In the genomic region with DNA sequence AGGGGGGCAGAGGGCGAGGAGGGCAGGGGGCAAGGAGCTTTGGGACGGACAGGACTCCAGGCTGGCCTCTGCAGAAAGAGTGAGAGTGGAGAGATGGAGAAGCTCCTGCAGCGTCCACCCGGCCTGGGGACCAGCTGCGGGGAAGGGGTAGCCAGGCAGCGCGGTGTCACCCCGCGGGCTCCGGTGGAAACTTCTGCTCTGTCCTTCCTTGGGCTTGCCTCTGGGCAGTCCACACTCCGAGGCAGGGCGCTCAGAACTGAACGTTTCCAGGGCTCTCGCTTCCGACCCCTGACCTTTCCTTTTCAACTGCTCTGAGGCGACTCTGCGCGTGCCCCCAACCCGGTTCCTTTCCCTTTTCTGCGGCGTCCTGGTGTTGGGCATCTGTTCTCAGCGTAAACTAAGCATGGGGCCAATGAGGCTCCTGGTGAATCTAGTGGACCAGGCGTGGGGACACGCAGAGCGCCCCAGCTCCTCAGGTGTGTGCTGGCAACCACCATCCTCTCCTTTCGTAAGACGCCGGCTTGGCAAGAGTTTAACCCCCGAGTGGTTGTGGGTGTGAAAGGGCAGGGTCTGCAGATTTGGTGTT, we compare ENCODE assay signal across 7 mouse cellular contexts. TPM values are rescaled to one million over a fixed set of nuclear protein-coding genes. Genes with fewer than 3 reads are reported as not detected.
DNase-seq lines count a peak whose midpoint lies in the region; ATAC-seq and TF ChIP-seq lines count a peak whose summit lies in the region.

No protein-coding gene starts in this region.

- peak overlapping the region; percentile 82 for H3K4me2 ChIP-seq in heart, postnatal 0 days (ENCODE audit: low read depth, low read length)
- peak overlapping the region; percentile 93 for H3K4me2 ChIP-seq in limb, embryonic 14.5 days (replicated peaks; ENCODE audit: low read depth, low read length, severe bottlenecking)
- peak overlapping the region; percentile 62 for H3K4me2 ChIP-seq in midbrain, embryonic 16.5 days (ENCODE audit: low read length)

- DNase-seq in adrenal gland, adult (ENCODE audit: inconsistent age in 2 of 2, low spot score in 1 of 2) = peak; percentile 33 to 69
- peak; percentile 58 for DNase-seq in embryo, embryonic 9.5 days (ENCODE audit: extremely low spot score)
- no peak for DNase-seq in heart, postnatal 0 days (ENCODE audit: low spot score)
- DNase-seq in limb, embryonic 14.5 days (ENCODE audit: low spot score) = no peak
- DNase-seq in layer of hippocampus, adult 8-10 months (ENCODE audit: low spot score in 2 of 2) = no peak

- H3K9ac ChIP-seq in heart, postnatal 0 days (replicated peaks; ENCODE audit: low read depth, low read length) = peak overlapping the region; percentile 37
- peak overlapping the region; percentile 57 for H3K9ac ChIP-seq in limb, embryonic 14.5 days (ENCODE audit: low read depth, low read length, severe bottlenecking)
- H3K9ac ChIP-seq in midbrain, embryonic 16.5 days (ENCODE audit: low read depth, low read length) = peak overlapping the region; percentile 20; the same call in 1 of the 2 replicates

- 2% methylated on average over 23 of the region's 29 CpGs for WGBS in heart, postnatal 0 days
- WGBS in limb, embryonic 14.5 days = 1% methylated on average over 22 of the region's 29 CpGs
- WGBS in midbrain, embryonic 16.5 days = 2% methylated on average over 26 of the region's 29 CpGs

- H3K4me1 ChIP-seq in E14TG2a.4 (replicated peaks; ENCODE audit: low read depth, low read length) = peaks cover 37% of the 10 kb centered on the region
- no peaks in the 10 kb centered on the region for H3K4me1 ChIP-seq in heart, postnatal 0 days (ENCODE audit: control insufficient read depth, insufficient read depth)
- H3K4me1 ChIP-seq in limb, embryonic 14.5 days (ENCODE audit: control insufficient read depth, insufficient read depth, low read length) = 0 out of 2 replicates have a peak, but pooled peaks cover 11% of the 10 kb centered on the region
- H3K4me1 ChIP-seq in midbrain, embryonic 16.5 days (ENCODE audit: control insufficient read depth, insufficient read depth, low read length) = peaks cover 12% of the 10 kb centered on the region

- peaks cover 34% of the 10 kb centered on the region for H3K36me3 ChIP-seq in E14TG2a.4 (ENCODE audit: insufficient read depth, low read length)
- peaks cover 30% of the 10 kb centered on the region for H3K36me3 ChIP-seq in heart, postnatal 0 days (replicated peaks; ENCODE audit: control insufficient read depth, insufficient read depth, low read length)
- peaks cover 26% of the 10 kb centered on the region for H3K36me3 ChIP-seq in limb, embryonic 14.5 days (ENCODE audit: control insufficient read depth, insufficient read depth, low read length)
- peaks cover 18% of the 10 kb centered on the region for H3K36me3 ChIP-seq in midbrain, embryonic 16.5 days (ENCODE audit: control insufficient read depth, insufficient read depth, low read length)

- no peak for TF ChIP-seq POLR2A in limb, embryonic 14.5 days (IDR thresholded peaks at IDR 0.05; ENCODE audit: borderline replicate concordance, extremely low read depth, insufficient read depth, insufficient read length)

- ATAC-seq in heart, postnatal 0 days (ENCODE audit: insufficient read depth, low read depth) = peak; percentile 45
- ATAC-seq in limb, embryonic 14.5 days (ENCODE audit: low FRiP score, low read depth) = peak; percentile 60
- peak; percentile 72 for ATAC-seq in midbrain, embryonic 16.5 days

- no peak overlapping the region for H3K27ac ChIP-seq in heart, postnatal 0 days (ENCODE audit: low read depth)
- no peak overlapping the region for H3K27ac ChIP-seq in limb, embryonic 14.5 days (replicated peaks; ENCODE audit: low read depth, low read length)
- no peak overlapping the region for H3K27ac ChIP-seq in midbrain, embryonic 16.5 days (ENCODE audit: low read length)

- TF ChIP-seq EP300 in heart, postnatal 0 days (IDR thresholded peaks at IDR 0.05; ENCODE audit: low read depth) = no peak

- H3K27me3 ChIP-seq in E14TG2a.4 (ENCODE audit: insufficient read depth, low read length) = peaks cover 16% of the 10 kb centered on the region
- no peaks in the 10 kb centered on the region for H3K27me3 ChIP-seq in heart, postnatal 0 days (ENCODE audit: control insufficient read depth, insufficient read depth, low read length)
- H3K27me3 ChIP-seq in limb, embryonic 14.5 days (ENCODE audit: control insufficient read depth, insufficient read depth, low read length) = peaks cover 15% of the 10 kb centered on the region; the same call in 1 of the 2 replicates
- peaks cover 5% of the 10 kb centered on the region for H3K27me3 ChIP-seq in midbrain, embryonic 16.5 days (ENCODE audit: control insufficient read depth, insufficient read depth, low read depth, low read length)

- peak overlapping the region; percentile 74 for H3K4me3 ChIP-seq in E14TG2a.4 (replicated peaks; ENCODE audit: low read length)
- H3K4me3 ChIP-seq in heart, postnatal 0 days (ENCODE audit: low read depth, low read length) = peak overlapping the region; percentile 54
- peak overlapping the region; percentile 45 for H3K4me3 ChIP-seq in limb, embryonic 14.5 days (replicated peaks; ENCODE audit: low read length)
- peak overlapping the region; percentile 25 for H3K4me3 ChIP-seq in midbrain, embryonic 16.5 days (ENCODE audit: low read depth, low read length)

- no peak for TF ChIP-seq CTCF in E14TG2a.4 (conservative IDR thresholded peaks at IDR 0.05; ENCODE audit: low read length)
- no peak for TF ChIP-seq CTCF in heart, postnatal 0 days (IDR thresholded peaks at IDR 0.05; ENCODE audit: low read depth)

- H3K9me3 ChIP-seq in E14TG2a.4 (ENCODE audit: low read length) = no peaks in the 10 kb centered on the region
- no peaks in the 10 kb centered on the region for H3K9me3 ChIP-seq in heart, postnatal 0 days (replicated peaks; ENCODE audit: control insufficient read depth, low read length)
- H3K9me3 ChIP-seq in limb, embryonic 14.5 days (ENCODE audit: control insufficient read depth, low read length) = no peaks in the 10 kb centered on the region
- no peaks in the 10 kb centered on the region for H3K9me3 ChIP-seq in midbrain, embryonic 16.5 days (replicated peaks; ENCODE audit: control insufficient read depth, low read length, poor library complexity, severe bottlenecking)

RNA-seq across cellular contexts. Expression of gene Agbl2, which starts 0.5 kb away (rescaled TPM):
- 1.4 and 4.8 TPM in 2 replicates for total RNA-seq in heart, postnatal 0 days (2014; rRNA removed; ENCODE audit: low replicate concordance)
- polyA plus RNA-seq in heart, postnatal 0 days (2015; fragmentation: Nextera tagmentation; extraction: Ambion mirVana) = 0.70 and 0.98 TPM in 2 replicates
- polyA plus RNA-seq in limb, embryonic 14.5 days (2012; rRNA removed) = 2.2 and 2.3 TPM in 2 replicates
- polyA plus RNA-seq in limb, embryonic 14.5 days (2014; fragmentation: Nextera tagmentation; extraction: Ambion mirVana) = 1.4 and 2.1 TPM in 2 replicates
- 0.51 and 0.56 TPM in 2 replicates for polyA plus RNA-seq in midbrain, embryonic 16.5 days (2015; fragmentation: Nextera tagmentation; extraction: Ambion mirVana)
- 1 to 10 TPM; 1.1 to 2.0 (median 1.5) TPM for total RNA-seq in layer of hippocampus, adult 8-10 months (2022)

RNA-seq across cellular contexts. Expression of gene Fnbp4, which starts 37.8 kb away (rescaled TPM):
- 20.9 and 39.0 TPM in 2 replicates for total RNA-seq in heart, postnatal 0 days (2014; rRNA removed; ENCODE audit: low replicate concordance)
- polyA plus RNA-seq in heart, postnatal 0 days (2015; fragmentation: Nextera tagmentation; extraction: Ambion mirVana) = 19.3 and 23.8 TPM in 2 replicates
- polyA plus RNA-seq in limb, embryonic 14.5 days (2012; rRNA removed) = 110 and 115 TPM in 2 replicates
- polyA plus RNA-seq in limb, embryonic 14.5 days (2014; fragmentation: Nextera tagmentation; extraction: Ambion mirVana) = 79.5 and 102 TPM in 2 replicates
- polyA plus RNA-seq in midbrain, embryonic 16.5 days (2015; fragmentation: Nextera tagmentation; extraction: Ambion mirVana) = 102 and 117 TPM in 2 replicates
- 10 to 100 TPM; 57.8 to 83.0 (median 62.5) TPM for total RNA-seq in layer of hippocampus, adult 8-10 months (2022)

Comparison
In these comparisons a context has a peak if more than half of its experiments do, and no peak if none do; other contexts are left out.
1. DNase-seq: peak in adrenal gland, adult (2 of 2) and embryo, embryonic 9.5 days (single experiment); none in heart, postnatal 0 days (single experiment), limb, embryonic 14.5 days (single experiment) and layer of hippocampus, adult 8-10 months (0 of 2).
2. Peak in every context shown above with its lines, with median percentiles within 50 percentile points of each other: H3K4me3 ChIP-seq, ATAC-seq, H3K4me2 ChIP-seq and H3K9ac ChIP-seq.